Mouse (Mus musculus): ENCODE measurements around the gene Ddx5.

Gene Ddx5

DNA sequence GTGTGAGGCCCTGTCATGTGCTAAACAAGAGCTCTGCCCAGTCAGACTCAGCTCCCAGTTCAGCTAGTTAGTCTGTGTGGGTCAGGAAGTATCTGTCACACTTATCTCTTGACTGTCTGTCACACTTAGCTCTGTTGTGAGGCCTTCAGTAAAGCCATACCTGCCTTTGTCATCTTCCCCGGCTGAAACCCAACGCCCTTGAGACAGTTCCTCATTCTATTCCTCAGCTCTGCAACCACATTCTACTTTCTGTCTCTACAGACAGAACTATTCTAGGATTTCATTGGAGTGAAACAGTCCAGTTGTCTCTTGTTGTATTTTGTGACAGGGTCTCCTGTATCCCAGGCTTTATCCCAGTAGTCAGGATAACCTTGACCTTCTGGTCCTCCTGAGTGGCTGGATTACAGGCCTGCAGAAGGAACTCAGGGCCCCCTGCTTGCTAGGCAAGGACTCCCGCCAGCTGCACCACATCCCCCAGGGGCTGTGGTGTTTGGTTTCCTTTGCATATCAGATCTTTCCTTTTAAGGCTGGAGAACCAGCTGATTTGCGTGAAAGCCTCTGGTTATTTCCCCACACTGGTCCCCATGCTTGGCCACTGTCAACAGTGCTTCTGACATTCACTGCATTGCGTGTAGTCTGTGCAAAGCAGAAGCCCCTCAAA is 26.7 kb downstream of the Ddx5 start:
- CTCF ChIA-PET = interaction anchor here (0.7 to 1.7 kb wide), 3 partner anchors 9 to 20 kb away, joined by 5 to 6 read pairs (median 5); no protein-coding TSS in a partner anchor

DNA sequence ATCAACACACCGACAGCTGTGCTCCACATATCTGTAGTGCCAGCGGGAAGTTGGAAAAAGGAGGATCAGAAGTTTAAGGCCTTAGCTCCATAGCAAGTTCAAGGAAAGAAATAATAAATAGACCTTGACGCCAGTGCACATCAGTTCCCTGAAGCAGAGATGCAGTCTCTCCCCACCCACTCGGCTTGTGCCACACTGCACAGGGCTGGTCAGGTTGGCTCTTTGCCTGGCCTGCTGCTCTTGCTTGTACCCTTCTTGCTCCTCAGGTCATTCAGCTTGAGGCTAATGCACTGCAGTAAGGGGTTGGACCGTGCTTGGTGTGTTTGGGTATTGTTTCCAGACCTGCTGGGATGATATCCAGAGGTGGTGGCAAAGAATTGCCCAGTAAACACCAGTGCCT is 28.5 kb downstream of the Ddx5 start:
- CTCF ChIA-PET = interaction anchor here (0.6 to 0.8 kb wide), 2 partner anchors 23 to 108 kb away, joined by 5 to 8 read pairs; no protein-coding TSS in a partner anchor

DNA sequence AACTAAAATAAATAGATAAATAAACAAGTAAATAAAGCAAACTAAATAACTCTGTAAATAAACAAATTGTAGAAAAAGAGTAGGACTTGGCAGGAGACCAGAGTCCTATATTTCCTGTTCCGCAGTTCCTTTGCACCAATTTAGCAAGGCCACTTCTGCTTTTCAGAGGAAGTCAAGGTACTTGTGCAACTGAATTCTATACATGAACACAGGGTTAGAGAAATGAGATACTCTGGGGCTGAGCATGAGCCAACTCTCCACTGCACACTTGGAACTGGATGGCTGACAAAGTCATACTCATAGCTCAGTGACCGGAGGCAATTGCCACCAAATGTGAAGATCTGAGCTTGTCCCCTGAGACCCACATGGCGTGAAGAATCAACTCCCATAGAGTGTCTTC is 30.0 kb downstream of the Ddx5 start:
- CTCF ChIA-PET = no interaction called here

DNA sequence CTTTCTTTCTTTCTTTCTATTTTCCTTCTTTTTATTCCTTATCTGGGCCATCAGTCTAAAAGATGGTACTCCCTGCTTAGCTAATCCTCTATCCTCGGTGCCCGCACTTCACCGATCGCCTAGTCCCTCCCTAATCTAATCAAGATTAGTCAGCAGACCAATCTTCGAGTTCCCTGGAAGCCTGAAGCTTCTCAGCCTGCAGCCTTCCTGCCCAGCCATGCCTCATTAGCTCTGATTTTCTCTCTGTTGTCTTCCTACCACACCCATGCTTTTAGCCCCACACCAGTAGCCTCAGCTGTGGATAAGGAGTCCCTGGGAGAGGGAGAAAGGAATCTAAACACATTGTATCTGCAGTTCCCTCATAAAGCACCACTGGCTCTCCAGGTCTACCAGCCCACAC is 33.4 kb downstream of the Ddx5 start:
- CTCF ChIA-PET = interaction anchor here (0.7 kb wide), 1 partner anchor 323 kb away, joined by 3 read pairs; no protein-coding TSS in a partner anchor

DNA sequence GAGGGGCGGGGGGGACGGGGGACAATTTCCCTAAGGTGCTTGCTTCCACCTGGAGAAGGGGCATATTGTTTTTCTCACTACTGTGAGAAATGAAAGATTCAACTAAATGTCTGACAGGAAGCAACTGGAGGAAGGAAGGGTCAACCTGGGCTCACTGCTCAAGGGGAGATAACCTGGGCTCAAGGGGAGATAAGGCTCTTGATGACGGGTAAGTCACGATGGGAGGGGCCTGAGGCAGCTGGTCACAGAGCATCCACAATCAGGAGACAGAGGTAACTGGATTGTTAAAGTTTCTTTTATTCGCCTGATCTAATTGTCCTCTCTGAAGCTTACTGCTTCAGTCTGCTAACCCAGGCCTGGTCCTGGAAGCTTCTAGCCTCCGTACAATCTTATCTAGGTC is 35.7 kb downstream of the Ddx5 start:
- CTCF ChIA-PET = interaction anchor here (0.6 kb wide), 1 partner anchor 25 kb away, joined by 3 read pairs; no protein-coding TSS in a partner anchor

DNA sequence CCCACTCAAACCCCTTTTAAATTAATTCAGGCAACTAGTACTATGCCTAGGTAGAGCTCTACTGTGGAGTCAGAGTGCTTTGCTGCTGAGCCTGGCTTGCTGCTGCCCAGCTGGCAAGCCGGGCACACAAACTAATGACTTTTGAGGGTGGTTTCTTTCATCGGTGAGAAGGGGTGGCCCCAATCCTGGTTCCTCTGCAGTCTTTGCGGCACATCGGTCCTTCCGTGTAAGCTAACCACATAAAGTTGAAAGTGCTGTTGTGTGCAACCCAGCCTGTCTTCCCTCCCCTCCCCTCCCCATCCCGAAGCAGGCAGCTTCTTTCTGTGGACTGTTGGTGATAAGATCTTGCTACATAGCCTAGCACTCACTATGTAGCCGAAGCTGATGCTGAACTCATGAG is 36.9 kb downstream of the Ddx5 start:
- CTCF ChIA-PET = interaction anchor here (1.6 kb wide), 1 partner anchor 11 kb away, joined by 5 read pairs; no protein-coding TSS in a partner anchor

DNA sequence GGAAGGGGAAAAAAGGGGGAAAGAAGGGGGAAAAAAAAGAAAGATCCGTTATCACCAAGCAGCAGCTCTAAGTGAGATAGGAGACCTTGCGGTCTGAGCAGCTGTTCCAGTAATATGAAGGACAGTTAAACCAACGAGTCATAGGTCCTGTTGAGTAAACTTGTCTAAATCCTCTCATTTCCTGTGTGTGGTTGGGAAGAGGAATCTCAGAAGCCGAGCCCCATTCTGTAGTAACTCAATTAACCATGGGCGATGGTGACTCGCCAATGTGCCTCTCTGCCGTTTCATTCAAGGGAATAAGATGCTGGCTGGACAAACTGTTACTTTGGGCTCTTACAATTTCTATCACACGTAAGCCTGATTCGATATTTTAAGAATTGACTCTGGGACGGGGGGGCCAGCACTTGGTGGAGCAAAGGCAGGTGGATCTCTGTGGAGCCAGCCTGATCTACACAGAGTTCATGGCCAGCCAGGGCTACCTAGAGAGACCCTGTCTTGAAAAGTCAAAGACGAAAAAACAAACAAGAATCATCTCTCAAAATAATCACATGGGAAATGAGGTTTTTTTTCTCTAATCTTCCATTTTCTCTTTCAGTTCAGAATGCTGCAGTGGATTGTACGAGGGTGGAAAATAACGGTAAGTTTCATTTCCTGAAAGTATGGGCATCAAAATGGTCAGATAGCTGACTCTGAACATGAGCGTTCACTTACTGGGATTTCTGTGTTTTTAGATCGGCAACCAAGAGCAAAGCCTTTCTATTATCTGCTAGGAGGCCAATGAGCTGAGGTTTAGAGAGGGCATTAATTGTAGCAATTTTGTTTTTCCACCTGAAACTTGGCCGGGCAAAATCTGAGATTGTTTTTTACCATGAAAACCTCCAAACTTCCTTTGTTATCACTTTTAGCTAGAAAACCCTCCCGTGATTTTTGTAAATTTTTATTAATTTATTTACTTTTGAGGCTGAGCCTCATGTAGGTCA is 37.7 kb downstream of the Ddx5 start, which contains the start of gene Milr1:
Gene Milr1, plus strand, starts transcription at position 188 of the 980 bp plus-strand sequence.
- CTCF ChIA-PET = interaction anchor here (0.5 to 1.6 kb wide), 3 partner anchors 9 to 129 kb away, joined by 3 to 5 read pairs (median 4); no protein-coding TSS in a partner anchor

DNA sequence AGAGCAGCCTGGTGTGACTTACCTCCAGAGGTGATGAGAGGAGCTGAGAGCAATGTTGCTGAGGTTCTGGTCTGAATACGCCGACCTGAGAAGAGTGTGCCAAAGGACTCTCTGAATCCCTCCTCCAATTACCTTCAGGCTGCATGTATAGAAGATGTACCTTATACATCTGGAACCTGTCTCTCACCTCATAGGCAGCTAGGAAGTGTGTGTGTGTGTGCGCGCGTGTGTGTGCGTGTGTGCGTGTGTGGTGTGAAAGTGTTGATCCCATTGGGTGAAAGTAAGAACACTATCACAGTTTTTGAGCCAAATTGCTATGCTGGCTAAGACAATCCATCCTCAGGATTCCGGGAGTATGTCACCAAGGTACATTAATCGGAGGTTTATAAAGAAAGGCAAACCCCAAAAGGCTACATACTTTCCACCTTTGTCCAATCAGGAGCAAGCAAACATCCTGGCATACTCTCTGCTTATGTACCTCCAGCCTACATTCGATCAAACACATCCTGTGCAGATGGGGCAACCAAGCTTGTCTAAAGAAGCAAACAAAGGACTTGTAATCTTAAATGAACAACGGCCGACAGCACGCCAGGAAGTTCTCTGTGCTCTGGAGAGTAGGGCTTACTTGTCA is 38.7 kb downstream of the Ddx5 start, which contains the start of gene Pecam1:
Gene Pecam1, minus strand, starts transcription at position 508 of the 631 bp plus-strand sequence.
- CTCF ChIA-PET = interaction anchor here (0.5 kb wide), 2 partner anchors 10 to 127 kb away, joined by 3 to 9 read pairs; no protein-coding TSS in a partner anchor

DNA sequence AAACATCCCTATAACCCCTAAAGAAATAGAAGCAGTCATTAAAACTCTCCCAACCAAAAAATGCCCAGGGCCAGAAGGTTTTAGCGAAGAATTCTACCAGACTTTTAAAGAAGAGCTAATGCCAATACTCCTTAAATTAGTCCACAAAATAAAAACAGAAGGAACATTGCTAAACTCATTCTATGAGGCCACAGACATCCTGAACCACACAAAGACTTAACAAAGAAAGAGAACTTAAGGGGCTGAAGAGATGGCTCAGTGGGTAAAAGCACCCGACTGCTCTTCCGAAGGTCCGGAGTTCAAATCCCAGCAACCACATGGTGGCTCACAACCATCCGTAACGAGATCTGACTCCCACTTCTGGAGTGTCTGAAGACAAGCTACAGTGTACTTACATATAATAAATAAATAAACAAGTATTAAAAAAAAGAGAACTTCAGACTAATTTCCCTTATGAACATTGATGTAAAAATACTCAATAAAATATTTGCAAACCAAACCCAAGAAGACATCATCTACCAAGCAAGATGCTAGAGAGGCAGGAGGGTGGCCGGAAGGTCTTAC is 39.3 kb downstream of the Ddx5 start:
- CTCF ChIA-PET = interaction anchor here (0.5 to 0.7 kb wide), 2 partner anchors 9 to 36 kb away, joined by 3 to 9 read pairs; no protein-coding TSS in a partner anchor

DNA sequence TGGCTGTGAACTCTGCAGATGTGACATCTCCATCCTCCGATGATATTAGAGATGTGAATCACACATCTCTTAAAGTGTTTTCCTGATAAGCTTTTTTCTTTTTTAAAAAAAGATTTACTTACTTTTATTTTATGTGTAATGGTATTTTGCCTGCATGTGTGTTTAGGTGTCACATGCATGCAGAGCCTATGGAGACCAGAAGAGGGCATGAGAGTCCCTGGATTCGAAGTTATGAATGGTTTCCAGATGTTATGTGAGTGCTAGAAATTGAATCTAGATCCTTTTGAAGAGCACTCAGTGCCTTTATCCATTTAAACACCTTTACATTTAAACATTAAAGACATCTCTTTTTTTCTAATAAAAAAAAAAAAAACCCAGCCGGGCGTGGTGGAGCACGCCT is 44.0 kb downstream of the Ddx5 start:
- CTCF ChIA-PET = interaction anchor here (1.6 kb wide), 1 partner anchor 26 kb away, joined by 3 read pairs; no protein-coding TSS in a partner anchor

DNA sequence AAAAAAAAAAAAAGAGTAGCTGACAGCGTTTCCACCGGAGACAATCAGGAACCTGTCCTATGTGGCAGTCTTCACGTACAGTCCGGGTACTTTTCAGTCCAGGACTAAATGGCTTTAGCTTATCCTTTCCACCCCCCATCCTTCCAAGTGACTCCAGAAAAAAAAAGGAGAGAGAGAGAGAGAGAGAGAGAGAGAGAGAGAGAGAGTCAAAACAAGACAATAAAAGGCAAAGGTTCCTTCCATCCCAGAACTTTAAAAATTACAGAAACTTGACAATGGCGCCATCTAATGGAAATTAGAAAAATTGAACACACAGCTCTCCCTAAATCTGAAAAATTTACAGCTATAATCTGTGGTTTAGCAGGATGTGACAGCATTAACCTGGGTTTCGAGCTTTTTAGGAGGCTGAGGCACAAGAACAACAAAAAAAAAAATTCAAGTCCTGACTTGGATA is 46.6 kb downstream of the Ddx5 start:
- CTCF ChIA-PET = interaction anchor here (0.6 to 1.5 kb wide), 12 partner anchors 9 to 422 kb away, joined by 3 to 13 read pairs (median 4); partner anchors contain the start of gene Milr1

DNA sequence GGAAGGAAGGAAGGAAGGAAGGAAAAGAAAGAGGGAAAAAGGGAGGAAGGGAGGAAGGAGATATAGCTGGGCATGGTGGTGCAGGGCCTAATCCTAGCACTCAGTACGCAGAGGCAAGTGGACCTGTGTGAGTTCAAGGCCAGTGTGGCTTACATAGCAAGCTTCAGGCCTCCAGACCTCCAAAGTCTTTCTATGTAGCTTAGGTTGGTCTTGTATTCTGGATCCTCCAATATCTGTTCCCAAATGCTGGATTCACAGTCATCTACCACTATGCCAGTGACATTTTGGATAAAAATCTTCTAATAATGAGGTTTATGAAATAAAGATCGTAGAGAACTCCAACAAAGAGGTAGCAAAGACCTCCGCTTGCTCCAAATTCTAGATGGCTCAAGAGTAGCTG is 47.2 kb downstream of the Ddx5 start:
- CTCF ChIA-PET = interaction anchor here (0.6 to 1.2 kb wide), 9 partner anchors 17 to 421 kb away, joined by 3 to 12 read pairs (median 5); no protein-coding TSS in a partner anchor

DNA sequence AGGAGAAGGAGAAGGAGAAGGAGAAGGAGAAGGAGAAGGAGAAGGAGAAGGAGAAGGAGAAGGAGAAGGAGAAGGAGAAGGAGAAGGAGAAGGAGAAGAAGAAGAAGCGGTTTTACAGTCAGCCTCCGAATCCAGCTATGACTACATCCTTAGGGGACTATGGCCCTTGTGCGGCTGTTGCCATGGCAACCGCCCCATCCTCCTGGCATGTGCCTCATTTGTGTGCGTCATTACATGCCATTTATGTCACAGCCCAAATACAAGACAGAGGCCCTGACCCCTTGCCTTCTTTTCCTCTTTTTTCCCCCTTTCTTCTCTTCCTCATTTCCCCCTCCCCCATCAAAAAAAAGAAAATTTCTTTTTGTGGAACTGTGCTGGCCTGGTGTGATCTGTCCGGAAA is 47.8 kb downstream of the Ddx5 start:
- CTCF ChIA-PET = interaction anchor here (0.6 to 1.2 kb wide), 5 partner anchors 17 to 172 kb away, joined by 3 to 9 read pairs (median 4); no protein-coding TSS in a partner anchor

DNA sequence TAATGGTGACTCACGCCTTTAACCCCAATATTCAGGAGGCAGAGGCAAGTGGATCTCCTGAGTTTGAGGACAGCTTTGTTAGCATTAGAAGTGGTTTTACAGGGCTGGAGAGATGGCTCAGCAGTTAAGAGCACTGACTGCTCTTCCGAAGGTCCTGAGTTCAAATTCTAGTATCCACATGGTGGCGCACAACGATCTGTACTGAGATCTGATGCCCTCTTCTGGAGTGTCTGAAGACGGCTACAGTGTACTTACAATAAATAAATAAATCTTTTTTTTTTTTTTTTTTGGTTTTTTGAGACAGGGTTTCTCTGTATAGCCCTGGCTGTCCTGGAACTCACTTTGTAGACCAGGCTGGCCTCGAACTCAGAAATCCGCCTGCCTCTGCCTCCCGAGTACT is 48.3 kb downstream of the Ddx5 start:
- CTCF ChIA-PET = interaction anchor here (0.6 to 1.2 kb wide), 4 partner anchors 9 to 92 kb away, joined by 3 to 9 read pairs (median 4); no protein-coding TSS in a partner anchor

DNA sequence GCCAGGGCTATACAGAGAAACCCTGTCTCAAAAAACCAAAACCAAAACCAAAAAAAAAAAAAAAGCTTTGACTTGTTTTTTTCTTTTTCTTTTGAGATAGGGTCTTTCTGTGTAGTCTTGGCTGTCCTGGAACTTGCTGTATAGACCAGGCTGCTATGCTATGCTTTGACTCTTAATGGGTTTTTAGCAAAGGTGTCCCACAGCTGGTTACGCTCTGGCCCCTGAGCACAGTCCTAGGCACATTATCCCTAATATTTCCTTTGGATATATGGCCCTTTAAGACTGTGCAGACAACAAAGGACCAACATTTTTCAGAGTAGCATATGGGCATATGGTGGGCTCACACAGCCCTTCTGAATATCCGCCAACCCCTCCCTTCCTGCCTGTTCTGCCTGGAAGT is 49.9 kb downstream of the Ddx5 start:
- CTCF ChIA-PET = no interaction called here

DNA sequence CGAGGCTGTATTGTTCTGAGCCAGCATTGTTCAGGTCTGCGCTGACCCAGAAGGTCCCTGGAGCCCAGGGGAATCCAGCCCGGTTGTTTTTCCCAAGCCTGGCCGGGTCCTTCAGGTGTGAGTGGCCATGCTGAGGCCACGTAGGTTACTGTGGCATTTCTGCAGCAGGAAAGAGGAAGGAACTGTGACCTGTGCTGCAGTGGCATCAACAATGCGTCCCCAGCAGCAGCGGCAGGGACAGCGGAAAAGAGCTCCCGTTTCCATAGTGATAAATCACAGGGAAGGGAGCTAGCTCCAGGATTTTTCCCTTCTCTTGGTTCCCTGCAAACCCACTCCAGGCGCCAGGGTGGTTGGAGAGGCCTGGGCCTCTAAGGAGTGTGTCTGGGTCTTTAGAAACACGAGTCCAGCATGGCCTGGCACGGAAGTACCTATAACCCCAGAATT is 51.8 kb downstream of the Ddx5 start:
- CTCF ChIA-PET = interaction anchor here (1.3 kb wide), 1 partner anchor 24 kb away, joined by 8 read pairs; no protein-coding TSS in a partner anchor

DNA sequence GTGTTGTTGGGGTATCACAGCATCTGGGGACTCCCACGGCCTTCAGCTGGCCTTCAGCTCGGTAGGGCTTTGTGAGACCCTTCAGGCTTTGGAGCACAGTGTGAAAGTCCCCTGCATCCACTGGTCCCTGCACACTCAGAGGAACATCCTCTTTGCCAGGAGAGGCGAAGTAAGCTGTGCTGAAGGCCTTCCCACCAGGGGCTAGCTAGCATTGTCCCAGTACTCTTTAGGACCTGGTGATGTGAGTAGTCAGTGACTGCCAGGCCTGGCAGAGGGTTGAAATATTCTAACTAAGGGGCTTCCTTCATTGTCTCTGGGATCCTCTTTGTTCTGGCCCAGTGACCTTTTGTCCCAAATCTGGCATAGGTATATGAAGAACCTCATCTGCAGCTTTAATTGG is 52.4 kb downstream of the Ddx5 start:
- CTCF ChIA-PET = no interaction called here

DNA sequence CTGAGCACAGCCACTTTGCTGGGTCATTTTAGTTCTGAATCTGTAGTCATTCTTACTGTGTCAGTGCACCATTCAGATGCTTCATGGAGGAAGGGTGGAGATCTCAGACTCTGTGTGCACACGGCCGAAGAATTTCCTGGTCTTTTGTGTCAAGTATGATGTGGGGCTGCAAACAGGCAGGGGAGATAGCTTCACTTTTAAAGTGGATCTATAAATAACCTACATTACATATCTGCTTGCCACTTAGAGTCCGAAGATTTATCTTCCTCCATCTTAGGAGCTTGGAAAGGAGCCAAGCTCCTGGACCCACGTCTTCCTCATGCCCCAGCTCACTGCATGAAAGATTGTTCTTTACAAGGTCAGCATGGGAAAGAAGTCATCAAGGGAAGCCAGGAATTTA is 58.3 kb downstream of the Ddx5 start:
- CTCF ChIA-PET = no interaction called here

All from spleen, embryonic (tissue).